Mouse (Mus musculus): Measurements from ENCODE around the gene Dffb.

The Dffb gene

GRCm38 (mm10) chr4:153974431-153975291 is at the start of gene Dffb, which contains the start of gene Cep104:
Gene Dffb (minus strand): TSS chr4:153975126.
Gene Cep104 (plus strand): TSS chr4:153975194.
- no peak for DNase-seq (ENCODE audit: extremely low read depth, low read depth, low spot score)

DNA sequence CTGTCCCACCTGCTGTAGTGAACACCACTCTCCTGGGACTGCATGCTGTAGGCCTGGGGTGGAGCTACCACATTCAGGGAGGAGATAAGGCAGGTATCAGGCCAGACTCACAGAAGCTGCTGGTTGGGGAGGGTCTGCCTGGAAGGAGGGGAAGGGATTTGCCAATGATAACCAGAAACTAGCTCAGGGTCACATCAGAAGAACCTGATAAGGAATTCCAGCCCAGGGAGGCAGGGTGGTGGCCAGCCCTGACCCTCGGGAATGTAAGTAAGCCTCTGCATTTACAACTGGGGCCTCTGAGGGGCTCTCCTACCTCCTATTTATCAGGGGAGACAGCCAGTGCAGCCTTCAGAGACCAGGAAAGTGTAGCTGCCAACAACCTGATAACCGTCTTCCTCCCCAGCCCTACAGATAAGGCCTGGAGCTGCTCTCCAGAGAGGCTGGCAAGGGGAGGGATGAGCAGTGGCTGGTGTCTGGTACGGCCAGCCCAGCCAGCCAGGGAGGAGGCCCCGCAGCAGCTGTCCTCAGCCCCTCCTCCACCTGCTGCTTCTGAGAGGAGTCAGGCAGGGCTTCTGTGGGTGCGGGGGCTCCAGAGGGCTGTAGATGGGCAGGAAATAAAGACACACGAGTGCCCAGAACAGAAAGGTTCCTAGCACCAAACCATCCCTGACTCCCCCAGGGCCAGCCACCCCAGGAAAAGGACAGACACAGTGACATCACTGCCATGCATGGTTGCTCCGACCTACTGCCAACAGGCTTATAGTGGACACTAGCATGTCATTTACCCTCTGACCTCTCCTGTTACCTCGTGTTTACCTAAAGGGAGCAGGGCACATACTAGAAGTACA is 49.1 kb upstream of the Dffb start:
- DNase-seq (ENCODE audit: extremely low read depth, low read depth, low spot score): no peak

DNA sequence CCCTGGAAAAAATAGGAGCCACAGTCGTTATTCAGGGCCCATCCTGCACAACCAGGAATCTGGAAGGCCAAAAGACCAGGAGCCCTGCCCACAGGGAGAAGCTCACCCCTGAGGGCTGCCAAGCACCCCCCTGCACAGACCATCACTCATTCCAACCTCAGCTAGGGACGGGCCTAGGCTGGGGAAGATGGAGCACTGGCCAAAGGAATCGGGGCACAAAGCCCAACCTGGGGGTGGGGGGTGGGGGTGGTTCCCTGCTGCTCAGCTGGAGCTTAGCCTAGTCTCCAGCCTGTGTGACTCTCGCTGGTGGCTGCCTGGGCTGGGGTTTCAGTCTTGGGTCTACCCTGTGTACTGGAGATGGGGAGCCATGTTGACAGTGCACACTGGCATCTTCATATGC is 47.9 kb upstream of the Dffb start:
- no peak for DNase-seq (ENCODE audit: extremely low read depth, low read depth, low spot score)

DNA sequence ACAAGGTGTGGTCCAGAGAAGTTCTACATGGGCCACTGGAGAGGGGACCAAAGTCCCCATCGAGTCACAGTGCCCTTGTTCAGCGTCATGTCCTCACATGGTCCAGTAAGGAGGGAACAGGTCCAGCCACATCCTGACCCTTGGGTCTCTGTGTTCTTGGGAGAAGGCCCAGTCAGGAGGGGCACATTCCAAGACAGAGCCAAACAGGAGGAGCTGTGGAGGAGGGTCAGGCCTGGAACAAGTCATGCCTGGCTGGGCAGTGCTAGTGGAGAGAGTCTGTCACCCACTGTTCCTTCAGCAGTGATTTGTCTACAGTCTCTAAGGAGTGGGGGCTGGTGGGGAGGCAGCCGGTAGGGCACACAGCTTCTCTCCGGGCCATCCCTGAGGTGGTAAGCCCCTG is 47.5 kb upstream of the Dffb start:
- no peak for DNase-seq (ENCODE audit: extremely low read depth, low read depth, low spot score)

- no peak for DNase-seq (ENCODE audit: extremely low read depth, low read depth, low spot score)
Measured at GRCm38 (mm10) chr4:154021432-154021831, 46.5 kb upstream of the Dffb start.

DNA sequence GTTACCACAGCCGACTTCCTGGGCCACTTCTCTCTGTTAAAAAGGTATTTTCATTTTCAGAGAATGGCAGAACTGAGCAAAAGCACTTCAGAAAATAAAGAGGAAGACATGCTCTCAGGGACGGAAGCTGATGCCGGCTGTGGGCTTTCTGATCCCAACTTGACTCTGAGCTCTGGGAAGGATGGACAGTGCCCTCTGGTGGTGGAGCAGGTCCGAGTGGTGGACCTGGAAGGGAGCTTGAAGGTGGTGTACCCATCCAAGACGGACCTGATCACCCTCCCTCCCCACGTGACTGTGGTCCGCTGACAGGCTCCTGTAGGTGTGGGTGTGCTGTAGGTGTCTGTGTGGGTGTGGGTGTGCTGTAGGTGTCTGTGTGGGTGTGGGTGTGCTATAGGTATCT is 44.6 kb upstream of the Dffb start:
- DNase-seq (ENCODE audit: extremely low read depth, low read depth, low spot score): no peak

DNA sequence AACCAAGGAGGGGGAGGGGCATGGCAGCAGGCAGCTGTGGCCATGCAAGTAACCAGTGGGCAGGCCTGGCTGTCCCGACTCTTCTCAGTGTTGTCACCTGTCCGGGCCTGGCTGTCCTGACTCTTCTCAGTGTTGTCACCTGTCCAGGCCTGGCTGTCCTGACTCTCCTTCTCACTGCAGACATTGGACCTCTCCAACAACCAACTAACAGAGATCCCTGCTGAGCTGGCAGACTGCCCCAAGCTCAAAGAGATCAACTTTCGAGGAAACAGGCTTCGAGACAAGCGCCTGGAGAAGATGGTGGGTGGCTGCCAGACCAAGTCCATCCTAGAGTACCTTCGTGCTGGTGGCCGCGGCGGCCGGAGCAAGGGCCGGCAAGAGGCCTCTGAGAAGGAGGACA is 40.5 kb upstream of the Dffb start:
- DNase-seq (ENCODE audit: extremely low read depth, low read depth, low spot score): no peak

GRCm38 (mm10) chr4:154012132-154012882 is 37.4 kb upstream of the Dffb start:
- DNase-seq (ENCODE audit: extremely low read depth, low read depth, low spot score): no peak

GRCm38 (mm10) chr4:154011646-154012089 is 36.7 kb upstream of the Dffb start, which contains the start of gene Lrrc47:
Gene Lrrc47 (plus strand): TSS chr4:154011731.
- DNase-seq (ENCODE audit: extremely low read depth, low read depth, low spot score): no peak

- no peak for DNase-seq (ENCODE audit: extremely low read depth, low read depth, low spot score)
Measured at GRCm38 (mm10) chr4:154010907-154011645, 36.1 kb upstream of the Dffb start.

- DNase-seq (ENCODE audit: extremely low read depth, low read depth, low spot score): no peak
Measured at GRCm38 (mm10) chr4:154007759-154008158, 32.8 kb upstream of the Dffb start.

DNA sequence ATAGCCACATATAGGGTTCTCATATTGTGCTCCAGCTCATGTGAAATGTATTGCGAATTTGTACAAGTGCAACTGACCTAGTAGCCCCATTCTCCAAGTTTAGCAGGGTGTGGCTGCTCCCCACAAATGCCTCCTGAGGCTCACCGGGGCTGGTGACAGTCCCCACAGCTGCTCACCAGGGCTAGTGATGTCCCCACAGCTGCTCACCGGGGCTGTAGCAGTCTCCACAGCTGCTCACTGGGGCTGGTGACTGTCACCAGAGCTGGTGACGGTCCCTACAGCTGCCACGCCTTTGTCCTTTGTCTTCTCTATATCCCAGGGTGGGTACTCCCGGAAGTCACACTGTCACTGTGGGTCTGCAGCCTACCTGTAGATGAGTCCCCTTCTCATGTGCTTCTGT is 31.3 kb upstream of the Dffb start:
- no peak for DNase-seq (ENCODE audit: extremely low read depth, low read depth, low spot score)

DNA sequence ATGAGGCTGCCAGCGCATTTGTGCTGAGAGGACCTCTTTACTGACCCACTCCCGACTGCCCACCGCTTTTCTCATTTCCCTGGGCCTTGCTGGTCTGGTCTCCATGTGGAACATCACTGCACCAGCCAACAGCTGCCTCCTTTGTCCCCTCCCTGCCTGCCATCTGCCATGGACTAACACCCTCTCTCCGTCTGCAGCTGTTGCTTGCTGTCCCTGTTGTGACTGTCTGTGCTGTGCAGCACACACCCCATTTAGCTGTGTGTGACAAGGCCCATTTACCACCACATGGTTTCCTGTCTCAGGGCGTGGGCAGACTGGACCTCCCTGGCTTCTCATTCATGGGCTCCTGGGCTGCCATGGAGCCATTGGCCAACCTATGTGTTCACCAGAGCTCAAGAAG is 30.6 kb upstream of the Dffb start:
- DNase-seq (ENCODE audit: extremely low read depth, low read depth, low spot score): no peak

GRCm38 (mm10) chr4:153993505-153993904 is 18.6 kb upstream of the Dffb start:
- DNase-seq (ENCODE audit: extremely low read depth, low read depth, low spot score): no peak

- DNase-seq (ENCODE audit: extremely low read depth, low read depth, low spot score): no peak
Measured at GRCm38 (mm10) chr4:153992715-153993114, 17.8 kb upstream of the Dffb start.

DNA sequence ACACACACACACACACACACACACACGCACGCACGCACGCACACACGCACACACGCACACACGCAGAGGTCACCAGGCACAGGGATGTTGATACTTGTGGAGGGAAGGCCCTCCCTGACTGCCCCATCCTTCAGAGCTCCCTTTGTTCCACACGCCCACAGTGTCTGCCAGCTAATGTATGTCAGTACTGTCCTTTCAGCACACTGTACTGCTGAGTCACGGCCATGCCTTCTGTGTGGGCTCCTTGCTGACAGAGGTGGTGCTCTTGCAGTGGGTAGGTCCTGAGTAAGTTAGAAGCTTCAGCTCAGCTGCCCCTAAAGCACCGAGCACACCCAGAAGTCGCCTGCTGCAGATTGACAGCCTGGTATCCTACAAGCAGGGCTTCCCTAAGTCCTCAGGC is 5.5 kb upstream of the Dffb start:
- DNase-seq (ENCODE audit: extremely low read depth, low read depth, low spot score): no peak

DNA sequence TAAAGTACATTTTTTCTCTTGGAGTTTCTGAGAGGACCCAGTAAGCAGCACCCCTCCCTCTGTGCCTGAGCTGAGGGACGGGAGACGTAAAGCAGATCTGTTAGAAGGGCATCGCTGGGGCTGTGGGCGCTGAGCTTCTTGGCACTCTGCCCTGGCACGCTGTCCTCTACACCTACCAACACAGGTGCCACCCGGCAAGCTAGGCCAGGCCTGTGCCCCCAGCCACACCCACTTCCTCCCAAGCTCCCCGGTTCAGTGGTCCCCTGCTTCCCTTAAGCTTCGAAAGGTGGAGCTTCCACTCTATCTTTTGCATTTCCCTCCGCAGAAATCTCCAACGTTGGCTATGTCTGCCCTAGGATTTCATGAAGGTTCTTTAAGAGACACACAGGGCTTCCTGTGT is 4.3 kb upstream of the Dffb start:
- DNase-seq (ENCODE audit: extremely low read depth, low read depth, low spot score): no peak

GRCm38 (mm10) chr4:153975768-153976167 is 842 bp upstream of the Dffb start:
- DNase-seq (ENCODE audit: extremely low read depth, low read depth, low spot score): no peak

DNA sequence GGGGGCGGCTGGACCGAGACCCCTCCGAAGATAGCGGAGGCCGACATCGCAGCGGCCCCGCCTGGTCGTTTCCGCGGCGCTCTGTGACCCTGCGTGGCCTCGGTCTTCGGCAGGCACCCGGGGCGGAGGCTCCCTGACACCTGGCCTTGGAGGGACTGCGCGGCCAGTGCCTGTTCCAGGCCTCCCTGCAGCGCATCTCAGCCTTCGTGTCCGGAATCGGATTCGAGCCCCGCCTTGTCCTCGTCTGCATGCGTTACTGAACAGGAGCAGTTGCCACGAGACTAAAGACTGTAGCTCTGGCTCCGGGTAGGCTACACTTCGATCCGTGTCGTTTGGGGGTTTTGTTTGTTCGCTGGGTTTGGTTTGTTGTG is 351 bp upstream of the Dffb start:
- DNase-seq (ENCODE audit: extremely low read depth, low read depth, low spot score): no peak

DNA sequence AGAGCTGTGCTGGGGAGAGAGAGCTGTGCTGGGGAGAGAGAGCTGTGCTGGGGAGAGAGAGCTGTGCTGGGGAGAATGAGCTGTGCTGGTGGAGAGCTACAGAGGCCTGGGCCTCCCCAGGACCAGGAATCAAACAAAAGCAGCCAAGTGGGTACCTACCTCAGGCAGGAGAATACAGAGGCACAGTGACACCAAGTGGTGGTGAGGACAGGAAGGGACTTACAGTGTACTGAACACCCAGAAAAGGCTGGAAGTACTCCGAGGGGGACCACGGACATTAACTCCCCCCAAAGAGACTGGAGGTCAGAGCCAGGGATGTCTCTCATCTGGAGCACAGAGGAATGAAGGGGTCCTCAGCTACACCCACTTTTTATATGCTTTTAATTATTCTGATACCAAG is 6.9 kb downstream of the Dffb start:
- no peak for DNase-seq (ENCODE audit: extremely low read depth, low read depth, low spot score)

DNA sequence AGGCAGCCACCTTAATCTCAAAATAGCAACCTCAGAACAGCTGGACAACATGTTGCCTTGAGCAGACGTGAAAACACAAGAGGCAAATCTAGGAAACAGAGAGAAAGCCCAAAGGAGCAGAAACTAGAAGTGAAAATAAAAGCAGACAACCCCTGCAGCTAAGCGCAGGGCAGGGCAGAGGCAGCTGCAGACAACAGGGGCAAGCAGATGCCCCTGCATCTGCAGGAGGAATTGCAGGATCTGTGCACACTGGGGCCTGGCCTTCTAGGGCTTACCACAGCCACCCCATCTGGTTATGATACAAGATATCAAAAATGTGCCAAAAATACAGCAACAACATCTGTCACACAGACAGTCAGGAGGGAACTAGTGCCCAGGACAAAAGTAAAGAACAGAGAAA is 7.4 kb downstream of the Dffb start:
- DNase-seq (ENCODE audit: extremely low read depth, low read depth, low spot score): no peak
